Mouse (Mus musculus) midbrain, embryonic 14.5 days (tissue): ENCODE results near the gene Pabpn1. TPM values are rescaled to one million over a fixed set of nuclear protein-coding genes. Genes with fewer than 3 reads are reported as not detected.
A peak's percentile ranks its signal among the peaks of the same experiment; 100 is the strongest.

ENCODE experiments used
- ATAC-seq: fragments of 200-750 bp; cut with Nextera tagmentation; 2 replicates; pipeline ENCODE4 v1.8.0; 2017; ENCODE audit warnings: moderate number of reproducible peaks, moderate library complexity; ENCODE audit not compliant: low FRiP score, low TSS enrichment
- DNase-seq: peaks from one replicate; pipeline ENCODE4 v3.0.0-alpha.2; 2015
- H3K27ac ChIP-seq: fragments of 300-500 bp; sonication (generic); replicated peaks from 2 replicates; pipeline ENCODE4 v1.5.1; 2014; ENCODE audit warnings: mild to moderate bottlenecking, low read depth, low read length, moderate library complexity
- H3K27me3 ChIP-seq: fragments of 300-500 bp; sonication (generic); 2 replicates; pipeline ENCODE4 v1.6.1; 2014; ENCODE audit warnings: low read length, control low read depth, mixed read lengths; ENCODE audit not compliant: control insufficient read depth, insufficient read depth
- H3K36me3 ChIP-seq: fragments of 300-500 bp; sonication (generic); 2 replicates; pipeline ENCODE4 v1.6.1; 2014; ENCODE audit warnings: low read length, control low read depth; ENCODE audit not compliant: control insufficient read depth, insufficient read depth
- H3K4me1 ChIP-seq: fragments of 300-500 bp; sonication (generic); 2 replicates; pipeline ENCODE4 v1.6.1; 2014; ENCODE audit warnings: mild to moderate bottlenecking, antibody characterized with exemption, low read length, control low read depth; ENCODE audit not compliant: control insufficient read depth, insufficient read depth
- H3K4me2 ChIP-seq: fragments of 300-500 bp; sonication (generic); 2 replicates; pipeline ENCODE4 v1.6.1; 2014; ENCODE audit warnings: mild to moderate bottlenecking, low read length, moderate library complexity
- H3K4me3 ChIP-seq: fragments of 300-500 bp; sonication (generic); replicated peaks from 2 replicates; pipeline ENCODE4 v1.5.1; 2014; ENCODE audit warnings: low read depth, low read length
- H3K9ac ChIP-seq: fragments of 300-500 bp; sonication (generic); replicated peaks from 2 replicates; pipeline ENCODE4 v1.6.1; 2014; ENCODE audit warnings: mild to moderate bottlenecking, low read length, moderate library complexity
- H3K9me3 ChIP-seq: fragments of 300-500 bp; sonication (generic); 2 replicates; pipeline ENCODE4 v1.6.1; 2016; ENCODE audit warnings: low read length, control low read depth, mixed read lengths; ENCODE audit not compliant: control insufficient read depth
- WGBS: fragments of 180-500 bp; shearing (Covaris S2); extraction: QIAGEN DNeasy Blood & Tissue Kit; methylation state at CpG from one replicate; pipeline ENCODE4 v1.1.7; 2014; 5-methylcytosine and 5-hydroxymethylcytosine counted together
- polyA plus RNA-seq: library from polyadenylated mRNA; unstranded; fragments of >200 nt; fragmentation: Nextera tagmentation; extraction: Ambion mirVana; gene quantifications from 2 replicates; pipeline ENCODE4 v1.2.1, GENCODE M21; 2014

Gene Pabpn1
- polyA plus RNA-seq, 1 experiment from 2014 or later = 171 TPM

GRCm38 (mm10) chr14:54877048-54877715 is 15.1 kb upstream of the Pabpn1 start, which contains the start of gene Ppp1r3e:
Gene Ppp1r3e, minus strand, starts transcription at chr14:54877550.
- peak within 1 kb of the TSS; percentile 95 for H3K27ac ChIP-seq
- H3K4me2 ChIP-seq = peak within 1 kb of the TSS; percentile 97
- H3K9me3 ChIP-seq = no peaks in the 10 kb centered on the region
- H3K36me3 ChIP-seq = no peaks in the 10 kb centered on the region
- no peaks in the 10 kb centered on the region for H3K27me3 ChIP-seq
- H3K9ac ChIP-seq = peak within 1 kb of the TSS; percentile 91
- H3K4me3 ChIP-seq = peak within 1 kb of the TSS; percentile 72
- ATAC-seq (peak; percentile 73), DNase-seq (peak; percentile 78)
- WGBS = under 1% methylated on average over 60 of the region's 61 CpGs
- H3K4me1 ChIP-seq = peaks cover 7% of the 10 kb centered on the region

GRCm38 (mm10) chr14:54883154-54884021 is 8.9 kb upstream of the Pabpn1 start, which contains the start of the genes Bcl2l2 and Gm20521:
Gene Bcl2l2, plus strand, starts transcription at chr14:54883377.
Gene Gm20521, plus strand, starts transcription at chr14:54883441.
- ATAC-seq = peak; percentile 86

GRCm38 (mm10) chr14:54884022-54884712 is 8.1 kb upstream of the Pabpn1 start:
- Histone ChIP-seq H3K27ac (peak overlapping the region; percentile 90), H3K4me2 (peak overlapping the region; percentile 74), H3K9me3 (no peaks in the 10 kb centered on the region), H3K9ac (peak overlapping the region; percentile 84), H3K4me3 (peak overlapping the region; percentile 68), H3K36me3 (0 out of 2 replicates have a peak, but pooled peaks cover 13% of the 10 kb centered on the region), H3K27me3 (no peaks in the 10 kb centered on the region), H3K4me1 (peaks cover 16% of the 10 kb centered on the region)
- no peak for ATAC-seq
- WGBS = 29% methylated on average over 21 of the region's 21 CpGs
- DNase-seq = no peak

More at GRCm38 (mm10) chr14:54883154-54884021, 8.9 kb upstream of the Pabpn1 start, which contains the start of the genes Bcl2l2 and Gm20521:
- WGBS = under 1% methylated on average over 27 of the region's 27 CpGs
- 0 out of 2 replicates have a peak, but pooled peaks cover 13% of the 10 kb centered on the region for H3K36me3 ChIP-seq
- peak within 1 kb of the TSS; percentile 90 for H3K27ac ChIP-seq
- H3K27me3 ChIP-seq = no peaks in the 10 kb centered on the region
- no peaks in the 10 kb centered on the region for H3K9me3 ChIP-seq
- H3K4me2 ChIP-seq = peak within 1 kb of the TSS; percentile 74
- H3K4me3 ChIP-seq = peak within 1 kb of the TSS; percentile 68
- peaks cover 16% of the 10 kb centered on the region for H3K4me1 ChIP-seq
- peak; percentile 90 for DNase-seq
- H3K9ac ChIP-seq = peak within 1 kb of the TSS; percentile 84

GRCm38 (mm10) chr14:54885309-54885708 is 7.0 kb upstream of the Pabpn1 start:
- no peak for DNase-seq
- H3K4me2 ChIP-seq = peak overlapping the region; percentile 74; the same call in 1 of the 2 replicates
- H3K4me3 ChIP-seq = no peak overlapping the region
- H3K4me1 ChIP-seq = peaks cover 16% of the 10 kb centered on the region
- no peak for ATAC-seq
- no peaks in the 10 kb centered on the region for H3K27me3 ChIP-seq
- H3K27ac ChIP-seq = no peak overlapping the region
- H3K9me3 ChIP-seq = no peaks in the 10 kb centered on the region
- 0 out of 2 replicates have a peak, but pooled peaks cover 13% of the 10 kb centered on the region for H3K36me3 ChIP-seq
- H3K9ac ChIP-seq = 0 out of 2 replicates have a peak overlapping the region, but pooled peaks have one; percentile 14
- 93% methylated on average over 11 of the region's 11 CpGs for WGBS

- peaks cover 31% of the 10 kb centered on the region for H3K36me3 ChIP-seq
- WGBS = under 1% methylated on average over 38 of the region's 38 CpGs
- no peaks in the 10 kb centered on the region for H3K9me3 ChIP-seq
- H3K4me2 ChIP-seq = peak overlapping the region; percentile 40
- DNase-seq = peak; percentile 99
- H3K4me3 ChIP-seq = peak overlapping the region; percentile 97
- peak overlapping the region; percentile 96 for H3K27ac ChIP-seq
- ATAC-seq = peak; percentile 99
- H3K4me1 ChIP-seq = peaks cover 11% of the 10 kb centered on the region
- H3K9ac ChIP-seq = peak overlapping the region; percentile 98
- no peaks in the 10 kb centered on the region for H3K27me3 ChIP-seq
Measured at GRCm38 (mm10) chr14:54893651-54894181, 1.4 kb downstream of the Pabpn1 start.

GRCm38 (mm10) chr14:54894296-54895151 is 2.2 kb downstream of the Pabpn1 start:
- Histone ChIP-seq H3K27me3 (no peaks in the 10 kb centered on the region), H3K4me3 (peak overlapping the region; percentile 97), H3K9ac (peak overlapping the region; percentile 98), H3K36me3 (peaks cover 39% of the 10 kb centered on the region), H3K27ac (peak overlapping the region; percentile 96), H3K9me3 (no peaks in the 10 kb centered on the region), H3K4me1 (peaks cover 11% of the 10 kb centered on the region), H3K4me2 (peak overlapping the region; percentile 55)
- ATAC-seq (peak; percentile 51), DNase-seq (peak; percentile 69)
- WGBS = under 1% methylated on average over 54 of the region's 54 CpGs

- ATAC-seq = no peak
- Histone ChIP-seq H3K4me3 (no peak overlapping the region), H3K9ac (no peak overlapping the region), H3K4me2 (no peak overlapping the region), H3K27me3 (no peaks in the 10 kb centered on the region), H3K9me3 (no peaks in the 10 kb centered on the region), H3K36me3 (peaks cover 40% of the 10 kb centered on the region), H3K4me1 (peaks cover 11% of the 10 kb centered on the region), H3K27ac (no peak overlapping the region)
- 79% methylated on average over 2 of the region's 2 CpGs for WGBS
- no peak for DNase-seq
Measured at GRCm38 (mm10) chr14:54897445-54897844, 5.1 kb downstream of the Pabpn1 start.
